Mouse (Mus musculus): ENCODE measurements at regions not wholly inside any gene's neighbourhood (a gene's known extent, or its start where the extent isn't known, plus 50 kb on each side); places are given as distances from the start of the nearest gene placed in this dataset.

GRCm38 (mm10) chr10:30259716-30260115, 59.4 kb upstream of the Cenpw start:
- no peak for DNase-seq (ENCODE audit: low spot score)

GRCm38 (mm10) chr10:30257889-30258288, 57.5 kb upstream of the Cenpw start:
- DNase-seq (ENCODE audit: low spot score) = no peak

Measured in ovary, postnatal 14 days (tissue).